Mouse (Mus musculus): ENCODE data around the gene Adcy5. TPM values are rescaled to one million over a fixed set of nuclear protein-coding genes. Genes with fewer than 3 reads are reported as not detected.

Adcy5 gene
- polyA plus RNA-seq, 1 experiment from 2014 or later: 4.7 TPM

DNA sequence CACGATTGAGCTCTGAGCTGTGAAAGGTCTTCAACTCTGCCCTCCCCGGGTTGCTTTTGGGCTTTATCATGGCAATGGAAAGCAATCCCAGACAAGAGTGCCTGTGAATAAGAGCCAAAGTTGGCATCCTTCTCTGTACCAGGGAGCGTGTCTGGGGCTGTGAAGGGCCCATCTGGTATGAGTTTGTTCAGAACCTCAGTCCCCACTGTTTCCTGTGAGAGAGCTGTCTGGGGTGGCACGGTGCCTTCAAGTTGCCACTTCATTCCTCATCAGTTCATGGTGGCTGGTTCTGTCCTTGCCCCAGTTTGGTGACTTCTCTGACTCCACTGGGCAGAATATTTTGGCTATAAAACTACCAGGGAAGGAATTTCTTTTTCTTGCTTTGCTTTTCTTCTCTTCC lies 33.4 kb downstream of the Adcy5 start:
- H3K4me1 ChIP-seq (ENCODE audit: control insufficient read depth, insufficient read depth, low read length): peaks cover 11% of the 10 kb centered on the region; the same call in 1 of the 2 replicates
- no peak overlapping the region for H3K4me2 ChIP-seq (replicated peaks; ENCODE audit: low read depth, low read length)
- H3K9ac ChIP-seq (replicated peaks; ENCODE audit: low read depth, low read length): no peak overlapping the region
- no peaks in the 10 kb centered on the region for H3K9me3 ChIP-seq (ENCODE audit: control insufficient read depth, low read depth, low read length)
- H3K27ac ChIP-seq (ENCODE audit: low read length): no peak overlapping the region
- 83% methylated on average over 4 of the region's 4 CpGs for WGBS
- ATAC-seq (ENCODE audit: insufficient number of reproducible peaks, insufficient read depth, low FRiP score, low read depth): no peak
- no peak overlapping the region for H3K4me3 ChIP-seq (ENCODE audit: low read depth, low read length)
- no peaks in the 10 kb centered on the region for H3K27me3 ChIP-seq (ENCODE audit: control insufficient read depth, insufficient read depth, low read length)
- no peaks in the 10 kb centered on the region for H3K36me3 ChIP-seq (ENCODE audit: control insufficient read depth, insufficient read depth, low read length)

DNA sequence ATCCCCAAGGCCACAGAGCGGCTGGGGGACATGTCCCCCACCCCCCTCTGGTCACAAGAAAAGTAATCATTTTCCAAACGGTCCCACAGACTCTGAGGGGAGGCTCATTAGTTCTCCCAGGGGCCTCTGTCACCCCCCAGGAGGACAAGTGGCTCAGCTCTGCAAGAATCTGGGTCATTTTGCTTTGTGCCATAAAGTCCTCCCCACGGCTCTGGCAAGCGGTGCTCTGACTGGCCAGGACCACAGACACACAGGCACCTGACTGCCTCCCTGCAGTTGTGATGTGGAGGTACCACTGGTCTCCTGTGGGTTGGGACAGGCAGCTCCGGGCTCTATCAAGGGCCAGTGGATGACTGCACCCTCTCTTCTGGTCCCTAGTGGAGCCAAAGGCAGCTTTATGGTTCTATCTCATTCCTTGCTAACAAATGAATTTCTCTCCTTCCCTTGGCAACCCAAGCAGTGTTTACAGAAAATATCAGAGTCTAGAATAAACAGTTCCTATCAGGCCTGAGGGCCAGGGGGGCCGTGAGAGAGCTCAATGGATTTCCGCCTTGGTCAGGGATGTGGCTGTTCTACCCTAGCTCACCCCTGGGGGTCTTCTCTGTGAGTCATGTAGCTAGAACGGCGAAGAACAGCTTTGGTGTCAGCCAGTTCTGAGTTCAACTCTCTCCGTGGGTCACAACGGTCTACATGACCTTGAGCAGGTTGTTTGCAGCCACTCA lies 34.9 kb downstream of the Adcy5 start:
- Histone ChIP-seq H3K9ac (replicated peaks; ENCODE audit: low read depth, low read length) (no peak overlapping the region), H3K27me3 (ENCODE audit: control insufficient read depth, insufficient read depth, low read length) (no peaks in the 10 kb centered on the region)
- WGBS: 58% methylated on average over 11 of the region's 11 CpGs

DNA sequence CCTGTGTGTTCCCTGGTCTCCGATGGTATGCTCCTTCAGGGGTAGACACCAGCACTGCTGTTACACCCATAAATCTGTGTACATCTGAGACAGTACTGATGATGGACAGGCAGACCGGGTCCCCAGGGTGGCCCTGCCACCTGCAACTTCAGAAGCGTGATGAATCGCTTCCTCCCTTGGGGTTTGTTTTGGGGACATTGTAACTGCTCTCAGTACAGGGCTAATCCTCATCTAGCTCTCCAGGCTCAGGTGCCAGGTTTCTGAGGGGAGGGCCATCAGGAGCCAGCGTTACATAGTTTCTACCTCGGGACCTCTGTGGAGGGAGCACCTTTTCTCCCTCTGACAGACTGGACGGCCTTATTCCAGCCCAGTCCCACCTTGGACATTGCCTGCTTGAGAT lies 36.1 kb downstream of the Adcy5 start:
- Histone ChIP-seq H3K4me1 (ENCODE audit: control insufficient read depth, insufficient read depth, low read length) (peaks cover 23% of the 10 kb centered on the region; the same call in 1 of the 2 replicates), H3K4me2 (replicated peaks; ENCODE audit: low read depth, low read length) (no peak overlapping the region), H3K27me3 (ENCODE audit: control insufficient read depth, insufficient read depth, low read length) (no peaks in the 10 kb centered on the region), H3K27ac (ENCODE audit: low read length) (no peak overlapping the region), H3K4me3 (ENCODE audit: low read depth, low read length) (no peak overlapping the region), H3K9ac (replicated peaks; ENCODE audit: low read depth, low read length) (no peak overlapping the region), H3K9me3 (ENCODE audit: control insufficient read depth, low read depth, low read length) (no peaks in the 10 kb centered on the region), H3K36me3 (ENCODE audit: control insufficient read depth, insufficient read depth, low read length) (no peaks in the 10 kb centered on the region)
- 73% methylated on average over 7 of the region's 7 CpGs for WGBS
- no peak for ATAC-seq (ENCODE audit: insufficient number of reproducible peaks, insufficient read depth, low FRiP score, low read depth)

More for the DNA sequence above, 34.9 kb downstream of the Adcy5 start:
- 0 out of 2 replicates have a peak overlapping the region, but pooled peaks have one; percentile 15 for H3K27ac ChIP-seq (ENCODE audit: low read length)
- H3K4me3 ChIP-seq (ENCODE audit: low read depth, low read length): no peak overlapping the region
- no peaks in the 10 kb centered on the region for H3K36me3 ChIP-seq (ENCODE audit: control insufficient read depth, insufficient read depth, low read length)
- ATAC-seq (ENCODE audit: insufficient number of reproducible peaks, insufficient read depth, low FRiP score, low read depth): peak; percentile 48; the same call in 1 of the 2 replicates
- H3K4me2 ChIP-seq (replicated peaks; ENCODE audit: low read depth, low read length): no peak overlapping the region
- peaks cover 23% of the 10 kb centered on the region; the same call in 1 of the 2 replicates for H3K4me1 ChIP-seq (ENCODE audit: control insufficient read depth, insufficient read depth, low read length)
- H3K9me3 ChIP-seq (ENCODE audit: control insufficient read depth, low read depth, low read length): no peaks in the 10 kb centered on the region

DNA sequence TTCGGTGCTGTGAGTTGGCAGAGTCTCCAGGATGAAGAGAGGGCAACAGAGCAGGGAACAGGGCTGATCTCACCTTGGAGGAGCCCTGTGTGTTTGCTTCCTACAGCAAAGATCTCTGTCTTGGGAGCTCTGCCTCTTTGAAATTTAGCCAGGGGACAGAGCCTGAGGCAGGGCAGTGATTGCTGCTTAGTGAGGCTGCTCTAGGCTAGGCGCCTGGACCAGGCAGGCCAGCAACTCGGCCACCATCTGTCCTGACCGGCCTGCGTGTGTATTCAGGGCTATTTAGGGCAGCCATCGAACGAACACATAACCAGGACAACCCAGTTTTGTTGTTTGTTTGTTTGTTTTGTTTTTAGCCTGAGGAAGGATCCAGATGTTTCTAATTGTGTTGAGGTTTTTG lies 36.6 kb downstream of the Adcy5 start:
- H3K27ac ChIP-seq (ENCODE audit: low read length): no peak overlapping the region
- WGBS: 83% methylated on average over 7 of the region's 7 CpGs
- H3K27me3 ChIP-seq (ENCODE audit: control insufficient read depth, insufficient read depth, low read length): no peaks in the 10 kb centered on the region
- no peak for ATAC-seq (ENCODE audit: insufficient number of reproducible peaks, insufficient read depth, low FRiP score, low read depth)
- H3K4me3 ChIP-seq (ENCODE audit: low read depth, low read length): no peak overlapping the region
- H3K4me1 ChIP-seq (ENCODE audit: control insufficient read depth, insufficient read depth, low read length): peaks cover 23% of the 10 kb centered on the region; the same call in 1 of the 2 replicates
- no peak overlapping the region for H3K9ac ChIP-seq (replicated peaks; ENCODE audit: low read depth, low read length)
- no peak overlapping the region for H3K4me2 ChIP-seq (replicated peaks; ENCODE audit: low read depth, low read length)
- no peaks in the 10 kb centered on the region for H3K9me3 ChIP-seq (ENCODE audit: control insufficient read depth, low read depth, low read length)
- no peaks in the 10 kb centered on the region for H3K36me3 ChIP-seq (ENCODE audit: control insufficient read depth, insufficient read depth, low read length)

DNA sequence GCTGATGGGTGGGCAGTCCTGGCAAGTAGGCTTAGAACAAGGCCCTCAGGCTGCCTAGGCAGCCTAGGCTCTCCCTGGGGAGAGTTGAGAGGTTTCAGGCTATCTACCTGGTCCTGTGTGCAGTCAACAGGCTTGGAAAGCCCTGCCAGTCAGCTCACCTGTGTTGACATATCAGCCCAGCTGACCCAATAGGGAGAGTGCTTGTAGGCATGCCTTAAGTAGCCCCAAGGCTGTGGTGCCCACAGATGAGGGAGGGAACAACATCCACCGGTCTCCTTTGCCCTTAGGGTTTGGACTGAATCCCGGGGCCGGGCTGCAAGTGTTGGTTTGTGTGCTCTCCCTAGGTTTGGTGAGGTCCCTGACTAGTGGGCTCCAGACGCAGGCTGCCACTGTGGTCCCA lies 37.8 kb downstream of the Adcy5 start:
- 79% methylated on average over 4 of the region's 4 CpGs for WGBS

DNA sequence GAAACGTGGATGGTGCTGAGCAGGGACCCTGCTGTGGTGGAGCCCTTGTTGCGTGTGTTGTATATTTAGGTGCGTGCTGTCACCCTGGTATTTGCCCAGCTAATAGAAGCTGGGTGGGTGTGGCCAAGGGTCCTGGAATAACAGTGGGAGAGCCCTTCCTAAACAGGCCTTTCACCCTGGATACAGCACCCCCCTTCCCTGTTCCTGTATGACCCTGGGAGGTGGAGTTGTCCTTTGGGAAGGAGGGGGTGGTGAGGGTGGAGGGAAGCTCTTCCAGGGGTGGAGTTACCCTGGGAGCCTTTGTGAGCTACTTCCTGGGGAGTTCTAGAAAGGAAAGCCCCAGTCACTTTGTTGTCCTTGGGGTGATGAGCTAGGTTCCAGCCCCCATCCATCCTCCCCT lies 38.7 kb downstream of the Adcy5 start:
- peak; percentile 21; the same call in 1 of the 2 replicates for ATAC-seq (ENCODE audit: insufficient number of reproducible peaks, insufficient read depth, low FRiP score, low read depth)
- H3K27ac ChIP-seq (ENCODE audit: low read length): no peak overlapping the region
- no peaks in the 10 kb centered on the region for H3K9me3 ChIP-seq (ENCODE audit: control insufficient read depth, low read depth, low read length)
- no peaks in the 10 kb centered on the region for H3K36me3 ChIP-seq (ENCODE audit: control insufficient read depth, insufficient read depth, low read length)
- 33% methylated on average over 3 of the region's 3 CpGs for WGBS
- H3K9ac ChIP-seq (replicated peaks; ENCODE audit: low read depth, low read length): no peak overlapping the region
- H3K4me2 ChIP-seq (replicated peaks; ENCODE audit: low read depth, low read length): no peak overlapping the region
- no peak overlapping the region for H3K4me3 ChIP-seq (ENCODE audit: low read depth, low read length)
- peaks cover 23% of the 10 kb centered on the region; the same call in 1 of the 2 replicates for H3K4me1 ChIP-seq (ENCODE audit: control insufficient read depth, insufficient read depth, low read length)
- H3K27me3 ChIP-seq (ENCODE audit: control insufficient read depth, insufficient read depth, low read length): no peaks in the 10 kb centered on the region

More for the DNA sequence above, 37.8 kb downstream of the Adcy5 start:
- no peak; the same call in 1 of the 2 replicates for ATAC-seq (ENCODE audit: insufficient number of reproducible peaks, insufficient read depth, low FRiP score, low read depth)
- Histone ChIP-seq H3K4me1 (ENCODE audit: control insufficient read depth, insufficient read depth, low read length) (peaks cover 23% of the 10 kb centered on the region; the same call in 1 of the 2 replicates), H3K27ac (ENCODE audit: low read length) (no peak overlapping the region), H3K36me3 (ENCODE audit: control insufficient read depth, insufficient read depth, low read length) (no peaks in the 10 kb centered on the region), H3K9ac (replicated peaks; ENCODE audit: low read depth, low read length) (no peak overlapping the region), H3K4me3 (ENCODE audit: low read depth, low read length) (no peak overlapping the region), H3K4me2 (replicated peaks; ENCODE audit: low read depth, low read length) (no peak overlapping the region), H3K27me3 (ENCODE audit: control insufficient read depth, insufficient read depth, low read length) (no peaks in the 10 kb centered on the region), H3K9me3 (ENCODE audit: control insufficient read depth, low read depth, low read length) (no peaks in the 10 kb centered on the region)

DNA sequence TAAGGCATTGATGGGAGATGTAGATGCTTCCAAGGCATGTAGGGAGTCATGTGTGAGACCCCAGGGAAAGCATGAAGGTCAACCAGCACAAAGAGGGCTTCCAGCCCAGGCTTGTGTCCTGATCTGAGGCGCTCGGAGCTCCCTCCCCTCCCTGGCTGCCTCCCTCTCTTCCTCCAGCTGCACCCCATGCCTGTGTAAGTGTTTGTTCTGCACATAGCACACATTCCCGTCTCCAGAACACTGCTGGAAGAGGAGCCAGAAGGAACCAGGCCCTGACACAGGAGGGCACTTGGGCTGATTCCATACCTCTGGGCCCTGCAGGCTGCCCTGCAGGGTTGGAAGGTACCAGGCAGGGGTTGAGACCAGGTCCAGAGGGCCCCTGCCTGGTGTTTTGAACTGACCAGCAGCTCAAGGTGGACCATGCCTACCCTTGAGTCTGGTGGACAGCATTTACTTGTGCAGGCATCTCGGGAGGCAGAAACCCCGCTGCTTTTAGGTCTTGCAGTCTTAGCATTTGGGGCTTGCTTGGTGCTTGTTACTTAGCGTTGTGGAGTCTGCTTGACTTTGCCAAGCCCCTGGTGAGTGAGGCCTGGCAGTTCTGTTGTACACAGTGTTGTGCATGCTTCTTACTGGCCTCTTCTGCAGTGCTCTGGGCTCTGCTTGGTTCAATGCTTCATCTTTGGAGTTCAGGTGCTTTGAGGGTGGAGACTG lies 45.2 kb downstream of the Adcy5 start:
- H3K9me3 ChIP-seq (ENCODE audit: control insufficient read depth, low read depth, low read length): no peaks in the 10 kb centered on the region
- 43% methylated on average over 6 of the region's 6 CpGs for WGBS
- ATAC-seq (ENCODE audit: insufficient number of reproducible peaks, insufficient read depth, low FRiP score, low read depth): peak; percentile 64

DNA sequence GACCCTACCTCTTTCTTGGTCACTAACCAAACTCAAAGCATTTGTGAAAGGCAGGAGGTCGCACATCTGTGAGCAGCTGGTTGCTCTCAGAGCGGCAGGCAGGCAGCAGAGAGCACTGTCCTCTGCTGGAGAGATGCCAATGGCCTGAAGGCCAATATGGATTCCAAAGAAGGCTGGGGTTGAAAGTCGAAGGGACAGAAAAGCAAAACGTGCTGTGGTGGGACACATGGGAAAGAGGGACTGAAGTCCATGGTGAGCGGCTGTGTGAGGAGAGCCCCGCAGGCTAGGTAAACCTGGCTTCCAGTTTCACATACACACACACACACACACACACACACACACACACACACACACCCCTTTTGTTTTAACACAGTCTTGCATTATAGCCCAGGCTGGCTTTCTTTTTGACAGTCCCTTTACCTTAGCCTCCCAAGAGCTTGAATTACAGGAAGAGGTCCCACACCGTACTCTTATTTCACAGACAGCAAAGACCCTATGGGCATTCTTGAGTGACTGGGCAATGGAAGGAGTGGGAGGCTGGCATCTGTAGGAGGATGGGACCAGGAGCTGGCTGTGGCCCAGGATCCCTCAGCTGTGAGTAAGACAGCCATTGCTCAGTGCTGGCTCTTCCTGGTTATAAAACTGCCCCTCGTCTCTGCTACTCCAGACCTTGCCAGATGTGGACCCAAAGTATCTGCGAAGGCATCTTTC lies 45.9 kb downstream of the Adcy5 start:
- no peak overlapping the region for H3K4me2 ChIP-seq (replicated peaks; ENCODE audit: low read depth, low read length)
- no peaks in the 10 kb centered on the region for H3K27me3 ChIP-seq (ENCODE audit: control insufficient read depth, insufficient read depth, low read length)
- H3K9me3 ChIP-seq (ENCODE audit: control insufficient read depth, low read depth, low read length): no peaks in the 10 kb centered on the region
- peaks cover 24% of the 10 kb centered on the region for H3K4me1 ChIP-seq (ENCODE audit: control insufficient read depth, insufficient read depth, low read length)
- ATAC-seq (ENCODE audit: insufficient number of reproducible peaks, insufficient read depth, low FRiP score, low read depth): no peak
- H3K27ac ChIP-seq (ENCODE audit: low read length): peak overlapping the region; percentile 55
- no peak overlapping the region for H3K4me3 ChIP-seq (ENCODE audit: low read depth, low read length)
- 58% methylated on average over 9 of the region's 9 CpGs for WGBS
- no peak overlapping the region for H3K9ac ChIP-seq (replicated peaks; ENCODE audit: low read depth, low read length)
- H3K36me3 ChIP-seq (ENCODE audit: control insufficient read depth, insufficient read depth, low read length): no peaks in the 10 kb centered on the region

More for the DNA sequence above, 45.2 kb downstream of the Adcy5 start:
- peak overlapping the region; percentile 69 for H3K27ac ChIP-seq (ENCODE audit: low read length)
- H3K36me3 ChIP-seq (ENCODE audit: control insufficient read depth, insufficient read depth, low read length): no peaks in the 10 kb centered on the region
- no peaks in the 10 kb centered on the region for H3K27me3 ChIP-seq (ENCODE audit: control insufficient read depth, insufficient read depth, low read length)
- no peak overlapping the region for H3K4me2 ChIP-seq (replicated peaks; ENCODE audit: low read depth, low read length)
- H3K9ac ChIP-seq (replicated peaks; ENCODE audit: low read depth, low read length): no peak overlapping the region
- H3K4me1 ChIP-seq (ENCODE audit: control insufficient read depth, insufficient read depth, low read length): peaks cover 17% of the 10 kb centered on the region
- no peak overlapping the region for H3K4me3 ChIP-seq (ENCODE audit: low read depth, low read length)

Measured in stomach, embryonic 14.5 days (tissue).